Mouse (Mus musculus) ES-Bruce4 (cell line): Measurements from ENCODE around the gene Wdr76.
"Not testable (repeated sequence)": the region's sequence is repeated elsewhere in the genome, so short reads cannot be mapped to it uniquely, and the experiment has no call there.

Source experiments
- CTCF ChIP-seq: IDR thresholded peaks from one replicate; pipeline ENCODE4 v1.8.1; 2011; ENCODE audit warnings: low read depth, low read length
- POLR2A ChIP-seq: IDR thresholded peaks from one replicate; pipeline ENCODE4 v1.8.1; 2011; ENCODE audit warnings: low read length; ENCODE audit not compliant: insufficient read depth

DNA sequence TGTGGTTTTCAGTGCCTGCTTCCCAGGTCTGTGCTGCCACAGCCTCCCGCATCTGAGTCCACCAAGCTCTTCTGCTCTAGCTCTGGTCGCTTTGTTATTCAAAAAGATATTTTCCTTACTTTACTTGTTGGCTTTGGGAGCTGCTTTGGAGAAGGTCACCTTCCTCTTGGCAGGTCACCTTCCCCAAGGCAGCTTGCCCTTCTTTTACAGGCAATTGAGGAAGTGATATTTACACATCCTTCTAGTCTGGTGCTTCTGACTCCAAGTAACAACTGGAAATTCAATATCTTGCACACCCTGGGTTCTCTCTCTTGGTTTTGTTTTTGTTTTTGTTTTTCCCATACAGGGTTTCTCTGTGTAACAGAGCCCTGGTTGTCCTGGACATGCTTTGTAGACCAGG lies 22.1 kb upstream of the Wdr76 start:
- not testable (repeated sequence) for TF ChIP-seq CTCF, POLR2A
